Comparison of ENCODE assay signal across 23 mouse cellular contexts in the genomic region with DNA sequence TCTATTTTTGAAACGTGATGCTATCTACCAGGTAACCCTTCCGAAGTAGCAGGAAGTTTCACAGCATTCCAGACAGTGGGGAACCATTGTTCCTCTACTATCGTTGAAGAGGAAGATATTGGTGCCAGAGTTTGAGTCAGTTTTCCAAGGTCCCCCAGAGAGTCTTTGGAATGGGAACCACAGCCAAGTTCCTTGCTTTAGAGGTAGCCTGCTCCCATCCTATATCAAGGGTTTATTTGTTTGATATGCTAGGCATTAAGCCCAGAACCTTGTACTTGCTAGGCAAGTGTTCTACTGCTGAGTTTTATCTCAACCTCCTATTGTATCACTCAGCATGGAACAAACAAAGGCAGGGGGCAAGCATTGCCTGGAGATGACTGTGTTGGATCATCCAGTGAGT. TPM values are rescaled to one million over a fixed set of nuclear protein-coding genes. Genes with fewer than 3 reads are reported as not detected.
A peak's percentile ranks its signal among the peaks of the same experiment; 100 is the strongest.
DNase-seq lines count a peak whose midpoint lies in the region; ATAC-seq and TF ChIP-seq lines count a peak whose summit lies in the region.
"Had no signal": no experiment of that assay in that cellular context is flagged by ENCODE, and none has a peak within 500 bp of the region (broad histone marks: within the 10 kb centered on the region; RNA-seq: fewer than 3 reads in every experiment).

No protein-coding gene starts in this region.

- no peak overlapping the region for H3K4me3 ChIP-seq in heart, adult 2 months
- H3K4me3 ChIP-seq in liver, adult 2 months (ENCODE audit: insufficient read depth, low read depth, low read length), result no peak overlapping the region
- no peak overlapping the region for H3K4me3 ChIP-seq in liver, embryonic 11.5 days (ENCODE audit: low read depth, low read length)
- H3K4me3 ChIP-seq in heart, embryonic 13.5 days, result no peak overlapping the region
- H3K4me3 ChIP-seq: layer of hippocampus, adult 2 months; limb, embryonic 12.5 days; midbrain, embryonic 15.5 days; myocyte; neural tube, embryonic 13.5 days had no signal

- H3K79me2 ChIP-seq in heart, adult 2 months (replicated peaks; ENCODE audit: control insufficient read depth, insufficient read depth, low read length), result peaks cover 3% of the 10 kb centered on the region; the same call in 1 of the 2 replicates
- H3K79me2 ChIP-seq in liver, adult 2 months (ENCODE audit: control insufficient read depth, insufficient read depth, low read length), result no peaks in the 10 kb centered on the region

- peak in 1 of 2 experiments; percentile 41 for DNase-seq in heart, adult 2 months
- DNase-seq in heart, postnatal 36 days, result no peak
- DNase-seq in liver, adult 2 months (ENCODE audit: extremely low read depth, low read depth, low spot score), result peak; percentile 3
- DNase-seq in liver, embryonic 11.5 days (ENCODE audit: low spot score), result no peak
- DNase-seq in heart, postnatal 4 days, result peak; percentile 23
- DNase-seq in thymus, postnatal 4 days, result no peak
- no peak for DNase-seq in thymus, postnatal 0 days (ENCODE audit: low spot score)
- DNase-seq: adrenal gland, postnatal 36 days; cerebellum, adult 11 months; cerebellum, postnatal 10 days; kidney, postnatal 10 days; lung, embryonic 14.5 days; thymus, postnatal 25 days had no signal

- no peaks in the 10 kb centered on the region for H3K9me3 ChIP-seq in liver, embryonic 11.5 days (ENCODE audit: control insufficient read depth, low read length)
- no peaks in the 10 kb centered on the region for H3K9me3 ChIP-seq in heart, embryonic 13.5 days
- H3K9me3 ChIP-seq: limb, embryonic 12.5 days; megakaryocyte, embryonic 14.5 days; midbrain, embryonic 15.5 days; neural tube, embryonic 13.5 days had no signal

- no peak overlapping the region for H3K9ac ChIP-seq in heart, adult 2 months (ENCODE audit: low read depth, low read length)
- no peak overlapping the region for H3K9ac ChIP-seq in liver, adult 2 months (ENCODE audit: low read depth, low read length)
- H3K9ac ChIP-seq in liver, embryonic 11.5 days (ENCODE audit: low read depth, low read length), result no peak overlapping the region
- no peak overlapping the region for H3K9ac ChIP-seq in heart, embryonic 13.5 days
- H3K9ac ChIP-seq: limb, embryonic 12.5 days; liver, embryonic 14.5 days; lung, embryonic 14.5 days; midbrain, embryonic 15.5 days; neural tube, embryonic 13.5 days had no signal

- no peak for ATAC-seq in liver, embryonic 11.5 days (replicated peaks; ENCODE audit: low FRiP score)
- ATAC-seq in heart, embryonic 13.5 days (ENCODE audit: extremely low read depth, insufficient number of reproducible peaks, low FRiP score, low TSS enrichment), result no peak
- ATAC-seq: intestine, postnatal 0 days; midbrain, embryonic 15.5 days; Patski had no signal

- peaks cover 33% of the 10 kb centered on the region for H3K4me1 ChIP-seq in heart, adult 2 months (ENCODE audit: control insufficient read depth, insufficient read depth, low read length)
- no peaks in the 10 kb centered on the region for H3K4me1 ChIP-seq in liver, adult 2 months (ENCODE audit: control insufficient read depth, insufficient read depth, low read length)
- H3K4me1 ChIP-seq in liver, embryonic 11.5 days (replicated peaks; ENCODE audit: control insufficient read depth, insufficient read depth, low read length), result no peaks in the 10 kb centered on the region
- H3K4me1 ChIP-seq in heart, embryonic 13.5 days, result peaks cover 77% of the 10 kb centered on the region
- H3K4me1 ChIP-seq: megakaryocyte, embryonic 14.5 days; neural tube, embryonic 13.5 days had no signal

- intact Hi-C loops in heart, adult 2 months (cut with DNase I), result loop anchor here (5.0 kb wide), 1 partner anchor 99 kb away; no protein-coding TSS in a partner anchor
- intact Hi-C loops in heart, postnatal 36 days (cut with DNase I), result loop anchor here (5.0 kb wide), 1 partner anchor 99 kb away; no protein-coding TSS in a partner anchor

- WGBS in heart, adult 2 months, result 6% methylated on average over 3 of the region's 3 CpGs
- WGBS in liver, adult 2 months, result 57% methylated on average over 3 of the region's 3 CpGs
- 60% methylated on average over 3 of the region's 3 CpGs for WGBS in liver, embryonic 11.5 days
- 11% methylated on average over 3 of the region's 3 CpGs for WGBS in heart, embryonic 13.5 days

- TF ChIP-seq EP300 in heart, adult 2 months (IDR thresholded peaks at IDR 0.05; ENCODE audit: insufficient read depth, low read depth, low read length), result no peak

- no peak for TF ChIP-seq CTCF in heart, adult 2 months (IDR thresholded peaks at IDR 0.05)
- no peak for TF ChIP-seq CTCF in liver, adult 2 months (IDR thresholded peaks at IDR 0.05; ENCODE audit: low read depth, low read length)

- peaks cover 63% of the 10 kb centered on the region for H3K36me3 ChIP-seq in heart, adult 2 months (ENCODE audit: control insufficient read depth, insufficient read depth, low read length)
- no peaks in the 10 kb centered on the region for H3K36me3 ChIP-seq in liver, adult 2 months (ENCODE audit: control insufficient read depth, insufficient read depth, low read length)
- H3K36me3 ChIP-seq in liver, embryonic 11.5 days (ENCODE audit: control insufficient read depth, insufficient read depth, low read length), result no peaks in the 10 kb centered on the region
- H3K36me3 ChIP-seq in heart, embryonic 13.5 days, result peaks cover 19% of the 10 kb centered on the region
- H3K36me3 ChIP-seq: limb, embryonic 12.5 days; midbrain, embryonic 15.5 days; neural tube, embryonic 13.5 days had no signal

- H3K4me2 ChIP-seq in liver, embryonic 11.5 days, result no peak overlapping the region
- no peak overlapping the region for H3K4me2 ChIP-seq in heart, embryonic 13.5 days
- H3K4me2 ChIP-seq: limb, embryonic 12.5 days; lung, embryonic 14.5 days; midbrain, embryonic 15.5 days; neural tube, embryonic 13.5 days had no signal

- TF ChIP-seq POLR2A in heart, adult 2 months (IDR thresholded peaks at IDR 0.05; ENCODE audit: insufficient read depth, low read depth, low read length), result no peak
- no peak for TF ChIP-seq POLR2A in liver, adult 2 months (IDR thresholded peaks at IDR 0.05; ENCODE audit: extremely low read depth, insufficient read depth, low read length)

- H3K27me3 ChIP-seq in heart, adult 2 months (ENCODE audit: control insufficient read depth, insufficient read depth, low read length), result no peaks in the 10 kb centered on the region
- no peaks in the 10 kb centered on the region for H3K27me3 ChIP-seq in liver, adult 2 months (ENCODE audit: control insufficient read depth, insufficient read depth, low read length)
- H3K27me3 ChIP-seq in liver, embryonic 11.5 days (replicated peaks; ENCODE audit: control insufficient read depth, insufficient read depth, low read length), result no peaks in the 10 kb centered on the region
- no peaks in the 10 kb centered on the region for H3K27me3 ChIP-seq in heart, embryonic 13.5 days (replicated peaks)
- H3K27me3 ChIP-seq: limb, embryonic 12.5 days; megakaryocyte, embryonic 14.5 days; midbrain, embryonic 15.5 days; neural tube, embryonic 13.5 days; Patski had no signal

- peak overlapping the region; percentile 71 for H3K27ac ChIP-seq in heart, adult 2 months
- H3K27ac ChIP-seq in liver, adult 2 months (replicated peaks; ENCODE audit: insufficient read depth, low read depth, low read length), result no peak overlapping the region; the same call in 1 of the 2 replicates
- no peak overlapping the region for H3K27ac ChIP-seq in liver, embryonic 11.5 days (ENCODE audit: low read depth, low read length)
- peak overlapping the region; percentile 69 for H3K27ac ChIP-seq in heart, embryonic 13.5 days (replicated peaks)
- H3K27ac ChIP-seq: limb, embryonic 12.5 days; liver, embryonic 14.5 days; midbrain, embryonic 15.5 days; neural tube, embryonic 13.5 days had no signal

RNA-seq across cellular contexts. Expression of gene Lama4, which starts 15.7 kb away (rescaled TPM):
- 10 to 100 TPM; 51.8 to 55.4 TPM for total RNA-seq in heart, adult 2 months (2021)
- polyA plus RNA-seq in heart, adult 2 months (2012; rRNA removed), result 40.7 and 52.7 TPM in 2 replicates
- total RNA-seq in heart, postnatal 36 days (2021), result 10 to 100 TPM; 65.8 to 75.2 TPM
- 6.7 and 8.0 TPM in 2 replicates for total RNA-seq in liver, adult 2 months (2014; rRNA removed)
- 1.6 and 1.9 TPM in 2 replicates for polyA plus RNA-seq in liver, adult 2 months (2012; rRNA removed)
- 6.1 and 7.0 TPM in 2 replicates for polyA plus RNA-seq in liver, embryonic 11.5 days (2014; fragmentation: Nextera tagmentation; extraction: Ambion mirVana)
- polyA plus RNA-seq in heart, embryonic 13.5 days (2015; fragmentation: Nextera tagmentation; extraction: Ambion mirVana), result 105 and 110 TPM in 2 replicates
- total RNA-seq in heart, postnatal 4 days (2021), result 100 to 1,000 TPM; 225 to 235 TPM
- polyA plus RNA-seq in thymus, postnatal 0 days (2015; fragmentation: Nextera tagmentation; extraction: Ambion mirVana), result 7.5 and 7.8 TPM in 2 replicates

Comparison
In these comparisons a context has a peak if more than half of its experiments do, and no peak if none do; other contexts are left out.
1. DNase-seq: peak in liver, adult 2 months (single experiment) and heart, postnatal 4 days (single experiment); none in heart, postnatal 36 days (0 of 2), liver, embryonic 11.5 days (single experiment), thymus, postnatal 4 days (single experiment) and thymus, postnatal 0 days (single experiment).
2. H3K27ac ChIP-seq: peak in heart, adult 2 months (single experiment) and heart, embryonic 13.5 days (single experiment); none in liver, adult 2 months (single experiment) and liver, embryonic 11.5 days (single experiment).